Mouse (Mus musculus) ES-E14 (cell line): Measurements from ENCODE around the gene Cox4i1. TPM values are rescaled to one million over a fixed set of nuclear protein-coding genes. Genes with fewer than 3 reads are reported as not detected.
A peak's percentile ranks its signal among the peaks of the same experiment; 100 is the strongest.

Experiments used
- DNase-seq: peaks from one replicate; pipeline ENCODE4 v3.0.0-alpha.2; 2013; ENCODE audit warnings: low read depth, low spot score
- H3K27ac ChIP-seq: 2 replicates; pipeline ENCODE4 v1.5.1; 2012; ENCODE audit warnings: low read depth, mild to moderate bottlenecking, low read length, moderate library complexity, mixed read lengths; ENCODE audit not compliant: poor library complexity, insufficient read depth, severe bottlenecking
- H3K36me3 ChIP-seq: 2 replicates; pipeline ENCODE4 v1.6.1; 2012; ENCODE audit warnings: mild to moderate bottlenecking, low read length, moderate library complexity, mixed read lengths; ENCODE audit not compliant: control insufficient read depth, poor library complexity, insufficient read depth, severe bottlenecking
- H3K4me1 ChIP-seq, 2 experiments: fragments of 150-350 bp in 1 of 2; sonication (generic) in 1 of 2; 2 replicates each; pipeline ENCODE4 v1.6.1; 2012; ENCODE audit warnings: low read length in 2 of 2, mild to moderate bottlenecking in 1 of 2, mixed read lengths in 1 of 2; ENCODE audit not compliant: control insufficient read depth in 2 of 2, insufficient read depth in 2 of 2, poor library complexity in 1 of 2
- H3K4me3 ChIP-seq, 2 experiments: fragments of 150-350 bp in 1 of 2; sonication (generic) in 1 of 2; 2 replicates each; pipeline ENCODE4 v1.5.1; 2012; ENCODE audit warnings: low read length in 2 of 2, low read depth in 1 of 2, mild to moderate bottlenecking in 1 of 2, mixed read lengths in 1 of 2; ENCODE audit not compliant: insufficient read depth in 1 of 2, poor library complexity in 1 of 2, severe bottlenecking in 1 of 2
- H3K9ac ChIP-seq: 2 replicates; pipeline ENCODE4 v1.6.1; 2012; ENCODE audit warnings: low read depth, mild to moderate bottlenecking, low read length, mixed read lengths; ENCODE audit not compliant: poor library complexity, insufficient read depth, severe bottlenecking
- H3K9me3 ChIP-seq: fragments of 150-350 bp; sonication (generic); 2 replicates; pipeline ENCODE4 v1.6.1; 2012; ENCODE audit warnings: low read depth, mild to moderate bottlenecking, low read length; ENCODE audit not compliant: control insufficient read depth, insufficient read depth
- CHD2 ChIP-seq: IDR thresholded peaks from 2 replicates; pipeline ENCODE4 v1.6.1; 2014; ENCODE audit warnings: mild to moderate bottlenecking, low read depth, low read length, inconsistent platforms
- HCFC1 ChIP-seq: IDR thresholded peaks from 2 replicates; pipeline ENCODE4 v1.6.1; 2012; ENCODE audit warnings: low read length, inconsistent platforms, borderline replicate concordance; ENCODE audit not compliant: insufficient read depth
- MAFK ChIP-seq: IDR thresholded peaks from 2 replicates; pipeline ENCODE4 v1.6.1; 2014; ENCODE audit warnings: mild to moderate bottlenecking, low read depth, low read length, inconsistent platforms; ENCODE audit not compliant: insufficient read depth
- ZC3H11A ChIP-seq: IDR thresholded peaks from 2 replicates; pipeline ENCODE4 v1.6.1; 2012; ENCODE audit warnings: low read depth, mild to moderate bottlenecking, inconsistent platforms, low read length, borderline replicate concordance
- ZNF384 ChIP-seq: IDR thresholded peaks from 2 replicates; pipeline ENCODE4 v1.6.1; 2012; ENCODE audit warnings: low read depth, low read length, inconsistent platforms
- in situ Hi-C, 2 experiments: fragments of 600-800 bp; cut with MboI; formaldehyde crosslinking; loops; one replicate each; pipeline ENCODE4 v1.15.1; 2025; ENCODE audit warnings: low sequenced_read_pairs in 2 of 2, inconsistent platforms in 1 of 2; ENCODE audit not compliant: unreplicated experiment in 2 of 2
- total RNA-seq: library from RNA; depleted of rRNA; stranded (reverse); fragments of 300-350 nt; gene quantifications from 2 replicates; pipeline ENCODE4 v1.2.3, GENCODE M21; 2012

Gene Cox4i1
- total RNA-seq, 1 experiment: 1,965 TPM

DNA sequence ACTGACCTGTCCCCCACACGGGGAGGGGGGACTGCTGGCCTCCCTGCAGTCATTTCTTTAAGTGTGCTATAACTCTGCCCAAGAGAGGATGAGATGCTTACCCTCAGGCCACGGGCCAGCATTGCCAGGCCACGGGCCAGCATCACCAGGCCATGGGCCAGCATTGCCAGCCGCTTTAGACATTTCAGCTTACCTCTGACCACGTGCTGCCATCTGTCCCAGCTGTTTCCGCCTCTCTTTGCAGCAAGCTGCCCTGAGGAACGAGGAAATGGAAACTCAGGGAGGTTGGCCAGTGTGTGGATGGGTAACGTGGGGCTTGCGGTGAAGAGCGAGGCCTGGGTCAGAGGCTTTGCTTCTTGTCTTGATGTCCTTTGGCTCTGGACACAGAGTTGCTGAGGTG, 13.1 kb downstream of the Cox4i1 start:
- TF ChIP-seq HCFC1: no peak
- no peak for TF ChIP-seq ZC3H11A
- no peak for TF ChIP-seq CHD2
- no peak for TF ChIP-seq ZNF384
- TF ChIP-seq MAFK: no peak
- Histone ChIP-seq H3K36me3 (no peaks in the 10 kb centered on the region), H3K4me1 (no peaks in the 10 kb centered on the region), H3K9me3 (no peaks in the 10 kb centered on the region), H3K9ac (no peak overlapping the region), H3K4me3 (no peak overlapping the region), H3K27ac (no peak overlapping the region)
- DNase-seq: no peak
- in situ Hi-C loops: loop anchor here (5.0 to 25.0 kb wide), 3 partner anchors 106 to 411 kb away; no protein-coding TSS in a partner anchor

DNA sequence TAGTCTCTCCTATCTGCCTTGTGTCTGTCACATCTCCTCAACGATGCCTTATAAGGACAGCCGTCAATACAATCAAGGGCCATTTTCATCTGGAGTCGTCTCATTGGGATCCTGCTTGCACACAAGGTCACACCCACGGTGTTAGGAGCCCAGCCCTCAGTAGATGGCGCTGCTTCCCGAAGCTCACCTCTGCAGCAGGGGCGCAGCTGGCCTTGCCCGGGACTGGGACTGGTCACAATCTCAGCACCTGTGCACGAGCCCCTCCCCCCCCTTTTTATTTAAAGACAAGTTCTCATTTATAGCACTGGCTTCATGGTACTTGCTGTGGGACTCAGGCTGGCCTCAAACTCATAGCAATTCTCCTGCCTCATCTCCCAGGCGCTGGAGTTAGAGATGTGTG, 15.6 kb downstream of the Cox4i1 start:
- Histone ChIP-seq H3K36me3 (no peaks in the 10 kb centered on the region), H3K4me3 (peak overlapping the region in 1 of 2 experiments; percentile 44; a peak in 3 of 4 replicates), H3K9ac (0 out of 2 replicates have a peak overlapping the region, but pooled peaks have one; percentile 42), H3K4me1 (no peaks in the 10 kb centered on the region), H3K9me3 (no peaks in the 10 kb centered on the region), H3K27ac (no peak overlapping the region)
- no peak for DNase-seq
- TF ChIP-seq HCFC1 (no peak), MAFK (no peak), ZC3H11A (peak; percentile 20; the same call in 1 of the 2 replicates), ZNF384 (no peak), CHD2 (0 out of 2 replicates have a peak, but pooled peaks have one; percentile 27)
- in situ Hi-C loops: loop anchor here (5.0 to 25.0 kb wide), 3 partner anchors 104 to 409 kb away; no protein-coding TSS in a partner anchor

DNA sequence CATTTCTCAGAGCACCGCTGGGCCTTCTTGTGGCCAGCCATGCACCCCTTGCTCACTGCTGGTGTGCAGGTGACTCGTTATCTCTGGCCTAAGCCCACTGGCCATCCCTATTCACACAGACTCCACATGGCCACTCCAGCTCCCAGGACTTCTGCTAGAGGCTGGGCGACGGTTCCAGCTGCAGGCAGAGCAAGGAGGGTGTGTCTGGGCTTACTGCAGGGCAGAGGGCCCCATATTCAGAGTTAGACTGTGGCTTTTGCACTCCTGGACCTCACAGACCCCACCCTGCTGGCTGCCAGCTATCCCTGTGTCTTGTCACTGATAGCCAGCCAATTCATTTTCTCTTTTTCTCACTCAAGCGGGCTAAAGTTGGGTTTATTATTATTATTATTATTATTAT, 16.1 kb downstream of the Cox4i1 start:
- no peak for TF ChIP-seq CHD2
- TF ChIP-seq MAFK: no peak
- no peak for TF ChIP-seq HCFC1
- no peak for TF ChIP-seq ZC3H11A
- no peak for TF ChIP-seq ZNF384
- H3K9ac ChIP-seq: 0 out of 2 replicates have a peak overlapping the region, but pooled peaks have one; percentile 42
- in situ Hi-C loops: loop anchor here (5.0 to 25.0 kb wide), 3 partner anchors 103 to 408 kb away; no protein-coding TSS in a partner anchor
- no peak overlapping the region for H3K27ac ChIP-seq
- no peaks in the 10 kb centered on the region for H3K9me3 ChIP-seq
- peak overlapping the region in 1 of 2 experiments; percentile 44; a peak in 3 of 4 replicates for H3K4me3 ChIP-seq
- DNase-seq: no peak
- no peaks in the 10 kb centered on the region for H3K36me3 ChIP-seq
- no peaks in the 10 kb centered on the region for H3K4me1 ChIP-seq

DNA sequence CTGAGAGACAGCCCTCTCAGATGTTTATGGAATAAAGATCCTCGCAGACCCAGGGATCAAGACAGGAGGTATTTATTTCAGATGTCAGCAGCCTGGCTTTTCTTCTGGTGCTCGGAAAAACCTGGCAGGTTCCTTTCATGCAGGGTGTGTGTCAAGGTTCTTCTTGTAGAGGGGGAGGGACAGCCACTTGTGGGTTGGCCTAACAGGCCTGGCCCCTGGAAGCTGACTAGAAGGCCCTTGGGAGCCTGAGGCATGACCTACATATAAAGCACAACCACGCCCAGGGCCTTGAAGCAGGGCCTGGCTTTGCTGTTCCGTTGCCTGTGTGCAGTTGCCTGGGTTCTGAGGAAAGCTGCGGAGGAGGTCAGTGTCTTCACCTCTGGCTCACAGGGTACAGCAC, 17.1 kb downstream of the Cox4i1 start:
- DNase-seq: no peak
- H3K36me3 ChIP-seq: no peaks in the 10 kb centered on the region
- H3K27ac ChIP-seq: no peak overlapping the region
- no peak overlapping the region for H3K4me3 ChIP-seq
- in situ Hi-C loops: loop anchor here in 1 of 2 experiments (25.0 kb wide), 1 partner anchor 102 kb away; no protein-coding TSS in a partner anchor
- no peaks in the 10 kb centered on the region for H3K4me1 ChIP-seq
- no peaks in the 10 kb centered on the region for H3K9me3 ChIP-seq
- H3K9ac ChIP-seq: no peak overlapping the region
- TF ChIP-seq ZC3H11A (no peak), MAFK (no peak), HCFC1 (no peak), CHD2 (no peak), ZNF384 (no peak)
